Mouse (Mus musculus) erythroblast, embryonic 14.5 days (primary cell): ENCODE results near the gene Nell2. TPM values are rescaled to one million over a fixed set of nuclear protein-coding genes. Genes with fewer than 3 reads are reported as not detected.

Experiments
- H3K27me3 ChIP-seq: 2 replicates; pipeline ENCODE4 v1.6.1; 2012; ENCODE audit warnings: inconsistent platforms; ENCODE audit not compliant: control insufficient read depth
- H3K36me3 ChIP-seq: 2 replicates; pipeline ENCODE4 v1.6.1; 2012; ENCODE audit warnings: mild to moderate bottlenecking, inconsistent platforms; ENCODE audit not compliant: control insufficient read depth
- H3K4me1 ChIP-seq: 2 replicates; pipeline ENCODE4 v1.6.1; 2012; ENCODE audit warnings: inconsistent platforms; ENCODE audit not compliant: control insufficient read depth
- H3K4me3 ChIP-seq: replicated peaks from 2 replicates; pipeline ENCODE3; 2012; ENCODE audit warnings: moderate library complexity, mild to moderate bottlenecking, inconsistent platforms
- H3K9me3 ChIP-seq: 2 replicates; pipeline ENCODE4 v1.6.1; 2012; ENCODE audit warnings: low read length, inconsistent platforms, mixed read lengths; ENCODE audit not compliant: control insufficient read depth
- GATA1 ChIP-seq: IDR thresholded peaks from 2 replicates; pipeline ENCODE4 v1.6.1; 2012; ENCODE audit warnings: low read length, inconsistent platforms, mixed read lengths
- TAL1 ChIP-seq: IDR thresholded peaks from 3 replicates; pipeline ENCODE4 v1.6.1; 2012; ENCODE audit warnings: low read length, inconsistent platforms, mixed read lengths
- polyA plus RNA-seq: library from polyadenylated mRNA; stranded (reverse); fragments of >175 nt; gene quantifications from 2 replicates; pipeline ENCODE4 v1.2.3, GENCODE M21; 2012

Gene Nell2
- polyA plus RNA-seq, 1 experiment = not detected

DNA sequence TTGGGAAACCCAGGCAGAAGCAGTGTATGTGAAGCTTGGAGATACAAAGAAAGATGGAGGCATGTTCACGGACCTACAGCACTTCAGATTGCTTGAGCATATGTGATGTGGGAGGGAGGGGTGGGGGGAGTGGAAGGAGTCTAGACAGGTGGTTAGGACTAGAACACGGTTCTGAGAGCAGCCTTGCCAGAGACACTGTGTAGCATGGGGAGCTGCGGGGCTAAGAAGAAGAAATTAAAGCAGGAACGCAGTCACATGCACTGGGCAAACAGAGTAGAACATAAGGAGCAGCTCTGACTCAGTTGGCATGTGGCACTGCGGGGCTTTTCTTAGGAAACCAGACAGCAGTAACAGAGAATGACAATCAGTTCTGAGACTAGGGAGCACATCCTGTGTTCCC, 40.4 kb downstream of the Nell2 start:
- H3K36me3 ChIP-seq = no peaks in the 10 kb centered on the region
- H3K4me1 ChIP-seq = no peaks in the 10 kb centered on the region
- TF ChIP-seq GATA1 (no peak), TAL1 (no peak)
- H3K9me3 ChIP-seq = peaks cover 19% of the 10 kb centered on the region
- no peak overlapping the region for H3K4me3 ChIP-seq
- no peaks in the 10 kb centered on the region for H3K27me3 ChIP-seq

DNA sequence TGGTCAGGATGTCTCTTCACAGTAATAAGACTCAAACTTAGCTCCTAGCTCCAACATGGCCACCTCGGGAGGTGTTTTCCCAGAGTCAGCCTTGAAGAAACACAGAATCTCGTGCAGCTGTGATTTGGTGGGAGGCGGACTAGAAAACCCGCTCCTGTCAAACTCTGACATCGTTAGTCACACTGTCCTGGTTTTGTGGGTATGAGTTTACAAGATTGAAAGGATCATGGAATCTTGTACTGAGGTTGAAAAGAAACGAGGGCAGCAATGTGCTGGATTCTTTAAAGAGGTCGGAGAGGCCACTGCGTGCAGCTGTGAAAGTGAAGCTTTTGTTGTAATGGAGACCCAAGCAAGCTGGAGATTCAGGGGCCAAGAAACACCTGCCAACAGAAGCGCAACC, 46.4 kb downstream of the Nell2 start:
- H3K27me3 ChIP-seq = no peaks in the 10 kb centered on the region

GRCm38 (mm10) chr15:95481585-95481984, 46.8 kb downstream of the Nell2 start:
- H3K4me3 ChIP-seq = no peak overlapping the region
- TF ChIP-seq TAL1 (no peak), GATA1 (no peak)
- H3K9me3 ChIP-seq = peaks cover 20% of the 10 kb centered on the region
- H3K4me1 ChIP-seq = no peaks in the 10 kb centered on the region
- no peaks in the 10 kb centered on the region for H3K36me3 ChIP-seq
- no peaks in the 10 kb centered on the region for H3K27me3 ChIP-seq

More for the DNA sequence above, 46.4 kb downstream of the Nell2 start:
- TF ChIP-seq TAL1 (no peak), GATA1 (no peak)
- H3K9me3 ChIP-seq = peaks cover 20% of the 10 kb centered on the region
- no peaks in the 10 kb centered on the region for H3K36me3 ChIP-seq
- H3K4me1 ChIP-seq = no peaks in the 10 kb centered on the region
- H3K4me3 ChIP-seq = no peak overlapping the region

DNA sequence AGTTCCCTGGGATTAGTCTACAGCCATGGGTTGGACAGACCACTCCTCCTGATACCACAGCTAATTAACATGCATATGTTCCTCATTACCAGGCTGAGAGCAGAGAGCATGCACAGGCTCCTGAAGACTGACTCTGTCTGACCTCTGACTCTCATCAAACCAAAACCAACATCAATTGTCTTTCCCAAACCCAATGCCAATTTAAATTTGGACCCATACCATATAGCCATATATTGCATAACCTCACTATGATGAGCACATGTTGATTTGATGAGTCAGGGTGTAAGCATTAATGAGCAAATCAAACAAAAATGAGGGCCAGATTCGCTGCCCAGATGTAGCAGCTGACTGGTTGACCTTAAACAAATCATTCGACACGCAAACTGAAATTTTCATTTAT, 51.9 kb downstream of the Nell2 start:
- H3K36me3 ChIP-seq = no peaks in the 10 kb centered on the region
- no peaks in the 10 kb centered on the region for H3K4me1 ChIP-seq
- peaks cover 6% of the 10 kb centered on the region for H3K9me3 ChIP-seq
- TF ChIP-seq TAL1 (no peak), GATA1 (no peak)
- H3K4me3 ChIP-seq = no peak overlapping the region
- H3K27me3 ChIP-seq = no peaks in the 10 kb centered on the region

- no peak for TF ChIP-seq TAL1
- TF ChIP-seq GATA1 = no peak
- Histone ChIP-seq H3K4me3 (no peak overlapping the region), H3K4me1 (no peaks in the 10 kb centered on the region), H3K27me3 (no peaks in the 10 kb centered on the region), H3K9me3 (peaks cover 11% of the 10 kb centered on the region; the same call in 1 of the 2 replicates), H3K36me3 (no peaks in the 10 kb centered on the region)
Observed at GRCm38 (mm10) chr15:95473976-95474375, 54.4 kb downstream of the Nell2 start.

DNA sequence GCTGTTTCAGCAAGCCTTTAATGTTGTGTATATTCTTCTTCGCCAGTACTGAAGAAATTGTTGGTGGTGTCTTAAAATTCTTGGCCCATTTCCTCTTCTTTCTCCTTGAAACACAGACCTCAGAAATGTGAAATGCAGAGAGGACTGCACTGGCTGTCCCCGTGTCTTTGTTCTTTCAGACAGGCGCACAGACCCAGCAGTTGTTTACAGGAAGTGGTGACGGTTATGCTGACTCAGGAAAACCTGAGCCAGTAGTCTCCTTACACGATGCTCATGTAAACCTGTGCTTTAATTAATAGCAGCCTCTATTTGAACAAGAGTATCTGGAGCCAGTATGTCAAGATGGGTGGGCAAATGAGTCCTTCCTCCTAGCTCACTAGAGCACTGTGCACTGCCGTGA, 61.2 kb downstream of the Nell2 start:
- Histone ChIP-seq H3K4me3 (no peak overlapping the region), H3K27me3 (no peaks in the 10 kb centered on the region), H3K4me1 (no peaks in the 10 kb centered on the region), H3K36me3 (no peaks in the 10 kb centered on the region), H3K9me3 (peaks cover 16% of the 10 kb centered on the region; the same call in 1 of the 2 replicates)
- TF ChIP-seq TAL1 = no peak
- TF ChIP-seq GATA1 = no peak

- H3K4me1 ChIP-seq = no peaks in the 10 kb centered on the region
- no peak overlapping the region for H3K4me3 ChIP-seq
- no peaks in the 10 kb centered on the region for H3K36me3 ChIP-seq
- TF ChIP-seq TAL1 (no peak), GATA1 (no peak)
- no peaks in the 10 kb centered on the region for H3K27me3 ChIP-seq
- H3K9me3 ChIP-seq = no peaks in the 10 kb centered on the region; the same call in 1 of the 2 replicates
Observed at GRCm38 (mm10) chr15:95460041-95460566, 68.3 kb downstream of the Nell2 start.

DNA sequence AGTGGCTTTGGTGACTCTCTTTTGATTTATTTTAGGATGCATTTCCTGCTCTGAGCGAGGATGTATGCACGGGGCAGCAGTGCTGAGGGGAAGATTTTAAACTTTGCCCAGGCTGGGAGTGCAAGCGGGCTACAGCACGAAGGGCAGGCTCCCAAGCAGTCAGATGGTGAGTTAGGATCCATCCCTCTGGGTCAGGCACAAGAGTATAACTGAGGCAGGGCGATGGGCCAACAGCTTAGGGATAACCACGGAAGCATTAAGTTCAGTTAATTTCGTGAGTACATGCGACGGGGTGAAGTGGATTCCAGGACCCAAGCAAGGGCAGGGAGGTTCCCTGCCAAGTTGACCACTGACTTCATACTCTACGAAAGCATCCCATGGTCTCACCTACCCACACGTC, 83.8 kb downstream of the Nell2 start:
- Histone ChIP-seq H3K9me3 (peaks cover 19% of the 10 kb centered on the region), H3K27me3 (no peaks in the 10 kb centered on the region), H3K4me1 (no peaks in the 10 kb centered on the region), H3K36me3 (no peaks in the 10 kb centered on the region), H3K4me3 (no peak overlapping the region)
- no peak for TF ChIP-seq TAL1
- TF ChIP-seq GATA1 = no peak

- H3K36me3 ChIP-seq = no peaks in the 10 kb centered on the region
- H3K9me3 ChIP-seq = peaks cover 27% of the 10 kb centered on the region
- H3K4me1 ChIP-seq = no peaks in the 10 kb centered on the region
- H3K4me3 ChIP-seq = no peak overlapping the region
- TF ChIP-seq TAL1 (no peak), GATA1 (no peak)
- H3K27me3 ChIP-seq = no peaks in the 10 kb centered on the region
Observed at GRCm38 (mm10) chr15:95437740-95438139, 90.6 kb downstream of the Nell2 start.

- no peak overlapping the region for H3K4me3 ChIP-seq
- TF ChIP-seq TAL1 = no peak
- TF ChIP-seq GATA1 = no peak
- H3K36me3 ChIP-seq = no peaks in the 10 kb centered on the region
- no peaks in the 10 kb centered on the region for H3K27me3 ChIP-seq
- H3K4me1 ChIP-seq = no peaks in the 10 kb centered on the region
- peaks cover 31% of the 10 kb centered on the region for H3K9me3 ChIP-seq
Observed at GRCm38 (mm10) chr15:95436261-95436660, 92.1 kb downstream of the Nell2 start.
